Mouse (Mus musculus) cerebellum, adult 2 months (tissue): ENCODE measurements around the gene Asprv1.

Experiments used
- CTCF ChIP-seq: fragments of 200-500 bp; IDR thresholded peaks from 2 replicates; pipeline ENCODE4 v1.5.1; 2011; ENCODE audit warnings: low read depth, mild to moderate bottlenecking, control low read depth, low read length, moderate library complexity, borderline replicate concordance; ENCODE audit not compliant: insufficient read depth
- POLR2A ChIP-seq: fragments of 200-500 bp; IDR thresholded peaks from 2 replicates; pipeline ENCODE4 v1.6.1; 2011; ENCODE audit warnings: low read length, control low read depth, borderline replicate concordance; ENCODE audit not compliant: insufficient read depth

GRCm38 (mm10) chr6:86605260-86605659, 22.7 kb upstream of the Asprv1 start:
- TF ChIP-seq POLR2A: no peak
- TF ChIP-seq CTCF: no peak
